Mouse (Mus musculus) left cerebral cortex, adult 11 months (tissue): ENCODE results near the gene Hoxa10.

Experiments used
- DNase-seq: peaks from one replicate; pipeline ENCODE4 v3.0.0; 2022; ENCODE audit warnings: low spot score

The Hoxa10 gene

GRCm38 (mm10) chr6:52217459-52217768, 23.2 kb downstream of the Hoxa10 start:
- no peak for DNase-seq

- DNase-seq = no peak
Measured at GRCm38 (mm10) chr6:52216691-52217458, 23.8 kb downstream of the Hoxa10 start.

- no peak for DNase-seq
Measured at GRCm38 (mm10) chr6:52215771-52216535, 24.7 kb downstream of the Hoxa10 start.

GRCm38 (mm10) chr6:52215070-52215469, 25.6 kb downstream of the Hoxa10 start:
- DNase-seq = no peak

- no peak for DNase-seq
Measured at GRCm38 (mm10) chr6:52214271-52214670, 26.4 kb downstream of the Hoxa10 start.

- no peak for DNase-seq
Measured at GRCm38 (mm10) chr6:52213119-52213986, 27.3 kb downstream of the Hoxa10 start, which contains the start of the genes Hoxa3 and Gm28308. TSS of gene Hoxa3 (minus strand) at chr6:52213336. TSS of gene Gm28308 (minus strand) at chr6:52213339.

- no peak for DNase-seq
Measured at GRCm38 (mm10) chr6:52212556-52213118, 28.0 kb downstream of the Hoxa10 start.

GRCm38 (mm10) chr6:52211961-52212360, 28.7 kb downstream of the Hoxa10 start:
- no peak for DNase-seq

- no peak for DNase-seq
Measured at GRCm38 (mm10) chr6:52211170-52211935, 29.3 kb downstream of the Hoxa10 start.

- no peak for DNase-seq
Measured at GRCm38 (mm10) chr6:52209685-52210046, 31.0 kb downstream of the Hoxa10 start.

- DNase-seq = no peak
Measured at GRCm38 (mm10) chr6:52208868-52209684, 31.6 kb downstream of the Hoxa10 start.

- DNase-seq = no peak
Measured at GRCm38 (mm10) chr6:52208072-52208867, 32.4 kb downstream of the Hoxa10 start, which contains the start of gene Hoxa6. TSS of gene Hoxa6 (minus strand) at chr6:52208722.

GRCm38 (mm10) chr6:52207684-52207976, 33.0 kb downstream of the Hoxa10 start:
- DNase-seq = no peak

- no peak for DNase-seq
Measured at GRCm38 (mm10) chr6:52206882-52207683, 33.6 kb downstream of the Hoxa10 start.

GRCm38 (mm10) chr6:52205638-52206621, 34.7 kb downstream of the Hoxa10 start:
- DNase-seq = no peak

- no peak for DNase-seq
Measured at GRCm38 (mm10) chr6:52205221-52205620, 35.4 kb downstream of the Hoxa10 start.

GRCm38 (mm10) chr6:52204050-52204752, 36.5 kb downstream of the Hoxa10 start, which contains the start of gene Hoxa5:
TSS of gene Hoxa5 (minus strand) at chr6:52204587.
- no peak for DNase-seq
